14 mouse cellular contexts compared by ENCODE assay signal in genomic region chr15:98606051-98606536, GRCm38 (mm10). TPM values are rescaled to one million over a fixed set of nuclear protein-coding genes. Genes with fewer than 3 reads are reported as not detected.
DNase-seq lines count a peak whose midpoint lies in the region; ATAC-seq and TF ChIP-seq lines count a peak whose summit lies in the region.
"Had no signal": no experiment of that assay in that cellular context is flagged by ENCODE, and none has a peak within 500 bp of the region (broad histone marks: within the 10 kb centered on the region; RNA-seq: fewer than 3 reads in every experiment).

No protein-coding gene starts in this region.

- TF ChIP-seq POLR2A in heart, adult 2 months (IDR thresholded peaks at IDR 0.05; ENCODE audit: insufficient read depth, low read depth, low read length): peak; percentile 83

- peak overlapping the region; percentile 76 for H3K9ac ChIP-seq in heart, adult 2 months (ENCODE audit: low read depth, low read length)
- H3K9ac ChIP-seq in heart, embryonic 14.5 days (ENCODE audit: low read length): peak overlapping the region; percentile 77
- peak overlapping the region; percentile 95 for H3K9ac ChIP-seq in liver, embryonic 16.5 days (ENCODE audit: low read depth, low read length)

- 21% methylated on average over 12 of the region's 12 CpGs for WGBS in heart, adult 2 months
- WGBS in heart, embryonic 14.5 days: 8% methylated on average over 12 of the region's 12 CpGs
- WGBS in liver, embryonic 16.5 days (ENCODE audit: insufficient replicate concordance): 17% methylated on average over 12 of the region's 12 CpGs

- intact Hi-C loops in heart, adult 2 months (cut with DNase I): no loop called here
- intact Hi-C loops in heart, postnatal 25 days (cut with DNase I): no loop called here
- intact Hi-C loops in left cerebral cortex, postnatal 14 days (cut with DNase I): no loop called here

- peak overlapping the region; percentile 90 for H3K4me2 ChIP-seq in heart, embryonic 14.5 days (ENCODE audit: low read length)
- peak overlapping the region; percentile 98 for H3K4me2 ChIP-seq in liver, embryonic 16.5 days (ENCODE audit: low read depth, low read length)

- H3K36me3 ChIP-seq in heart, adult 2 months (ENCODE audit: control insufficient read depth, insufficient read depth, low read length): peaks cover 3% of the 10 kb centered on the region
- H3K36me3 ChIP-seq in heart, embryonic 14.5 days (ENCODE audit: control insufficient read depth, insufficient read depth, low read length): peaks cover 37% of the 10 kb centered on the region
- peaks cover 9% of the 10 kb centered on the region for H3K36me3 ChIP-seq in liver, embryonic 16.5 days (ENCODE audit: control insufficient read depth, insufficient read depth)

- peak; percentile 41 to 75 for DNase-seq in heart, adult 2 months
- DNase-seq in heart, postnatal 25 days (ENCODE audit: low spot score): no peak
- no peak for DNase-seq in adrenal gland, postnatal 14 days
- no peak for DNase-seq in left cerebral cortex, postnatal 14 days (ENCODE audit: low spot score in 2 of 2)
- DNase-seq: kidney, postnatal 14 days; thymus, adult 2 months had no signal

- no peaks in the 10 kb centered on the region for H3K9me3 ChIP-seq in heart, embryonic 14.5 days (ENCODE audit: control insufficient read depth, low read length)
- H3K9me3 ChIP-seq in liver, embryonic 16.5 days (replicated peaks; ENCODE audit: control insufficient read depth, low read length): no peaks in the 10 kb centered on the region
- H3K9me3 ChIP-seq: embryonic facial prominence, embryonic 10.5 days; midbrain, embryonic 10.5 days had no signal

- ATAC-seq in heart, embryonic 14.5 days (ENCODE audit: insufficient number of reproducible peaks, insufficient read depth, low FRiP score, low read depth): no peak
- peak; percentile 77 for ATAC-seq in liver, embryonic 16.5 days (ENCODE audit: low read depth)
- no peak for ATAC-seq in inflammation-experienced regulatory T-cells, adult 6 months

- H3K27me3 ChIP-seq in heart, adult 2 months (ENCODE audit: control insufficient read depth, insufficient read depth, low read length): no peaks in the 10 kb centered on the region
- H3K27me3 ChIP-seq in heart, embryonic 14.5 days (ENCODE audit: control insufficient read depth, insufficient read depth, low read length): no peaks in the 10 kb centered on the region
- H3K27me3 ChIP-seq in liver, embryonic 16.5 days (ENCODE audit: control insufficient read depth, insufficient read depth, low read depth, low read length): no peaks in the 10 kb centered on the region; the same call in 1 of the 2 replicates

- H3K4me3 ChIP-seq in heart, adult 2 months: peak overlapping the region; percentile 49
- H3K4me3 ChIP-seq in brown adipose tissue, adult 24 weeks (ENCODE audit: insufficient read depth, low read depth, low read length): peak overlapping the region; percentile 95
- H3K4me3 ChIP-seq in heart, embryonic 14.5 days (ENCODE audit: control insufficient read depth in 1 of 2, insufficient read depth in 1 of 2, low read depth in 1 of 2, low read length in 2 of 2): peak overlapping the region; percentile 84 to 90
- H3K4me3 ChIP-seq in liver, embryonic 16.5 days (ENCODE audit: low read depth, low read length): peak overlapping the region; percentile 84
- H3K4me3 ChIP-seq: embryonic facial prominence, embryonic 10.5 days had no signal

- TF ChIP-seq CTCF in heart, adult 2 months (IDR thresholded peaks at IDR 0.05): no peak

- peaks cover 9% of the 10 kb centered on the region for H3K4me1 ChIP-seq in heart, adult 2 months (ENCODE audit: control insufficient read depth, insufficient read depth, low read length)
- peaks cover 28% of the 10 kb centered on the region for H3K4me1 ChIP-seq in brown adipose tissue, adult 24 weeks (ENCODE audit: control insufficient read depth, insufficient read depth, insufficient read length, low read length)
- H3K4me1 ChIP-seq in heart, embryonic 14.5 days (ENCODE audit: control insufficient read depth in 2 of 2, insufficient read depth in 2 of 2, low read length in 2 of 2): peaks cover 54 to 66% of the 10 kb centered on the region in 2 experiments
- peaks cover 84% of the 10 kb centered on the region for H3K4me1 ChIP-seq in liver, embryonic 16.5 days (ENCODE audit: control insufficient read depth, low read depth, low read length)

- peak; percentile 94 for TF ChIP-seq EP300 in heart, adult 2 months (IDR thresholded peaks at IDR 0.05; ENCODE audit: insufficient read depth, low read depth, low read length)

- peak overlapping the region; percentile 89 for H3K27ac ChIP-seq in heart, adult 2 months
- peak overlapping the region; percentile 52 for H3K27ac ChIP-seq in brown adipose tissue, adult 24 weeks (replicated peaks; ENCODE audit: low read depth, low read length)
- H3K27ac ChIP-seq in heart, embryonic 14.5 days (replicated peaks in 1 of 2; ENCODE audit: control insufficient read depth in 1 of 2, insufficient read depth in 1 of 2, low read depth in 2 of 2, low read length in 2 of 2): peak overlapping the region; percentile 82 to 98
- H3K27ac ChIP-seq in liver, embryonic 16.5 days (ENCODE audit: low read length): peak overlapping the region; percentile 97
- H3K27ac ChIP-seq: embryonic facial prominence, embryonic 10.5 days; midbrain, embryonic 10.5 days had no signal

- peaks cover 10% of the 10 kb centered on the region for H3K79me2 ChIP-seq in heart, adult 2 months (replicated peaks; ENCODE audit: control insufficient read depth, insufficient read depth, low read length)

RNA-seq across cellular contexts. Expression of gene Adcy6, which starts 3.8 kb away (rescaled TPM):
- 100 to 1,000 TPM; 153 to 220 TPM for total RNA-seq in heart, adult 2 months (2021)
- 136 and 211 TPM in 2 replicates for polyA plus RNA-seq in heart, adult 2 months (2012; rRNA removed)
- 100 to 1,000 TPM; 188 to 238 TPM for total RNA-seq in heart, postnatal 25 days (2021)
- polyA plus RNA-seq in brown adipose tissue, adult 24 weeks (2012; ENCODE audit: insufficient read depth, insufficient read length, missing spikeins): 37.3 and 42.5 TPM in 2 replicates
- 35.2 and 43.7 TPM in 2 replicates for polyA plus RNA-seq in heart, embryonic 14.5 days (2014; fragmentation: Nextera tagmentation; extraction: Ambion mirVana)
- polyA plus RNA-seq in liver, embryonic 16.5 days (2015; fragmentation: Nextera tagmentation; extraction: Ambion mirVana): 6.1 and 8.3 TPM in 2 replicates
- 73.8 and 86.1 TPM in 2 replicates for total RNA-seq in adrenal gland, postnatal 14 days (2021)
- total RNA-seq in left cerebral cortex, postnatal 14 days (2021): 10 to 100 TPM; 47.8 to 50.2 TPM
- under 1 TPM in 2 of 3 experiments, not detected in 1; 0.28 to 0.44 TPM for polyA plus RNA-seq in inflammation-experienced regulatory T-cells, adult 6 months (2017; shearing (Covaris generic))

RNA-seq across cellular contexts. Expression of gene Cacnb3, which starts 24.5 kb away (rescaled TPM):
- total RNA-seq in heart, adult 2 months (2021): 1 to 10 TPM; 2.6 to 2.7 TPM
- polyA plus RNA-seq in heart, adult 2 months (2012; rRNA removed): 6.5 and 7.7 TPM in 2 replicates
- 1 to 10 TPM; 4.1 TPM for total RNA-seq in heart, postnatal 25 days (2021)
- 0.46 and 0.95 TPM in 2 replicates for polyA plus RNA-seq in brown adipose tissue, adult 24 weeks (2012; ENCODE audit: insufficient read depth, insufficient read length, missing spikeins)
- polyA plus RNA-seq in heart, embryonic 14.5 days (2014; fragmentation: Nextera tagmentation; extraction: Ambion mirVana): 6.1 and 6.6 TPM in 2 replicates
- polyA plus RNA-seq in liver, embryonic 16.5 days (2015; fragmentation: Nextera tagmentation; extraction: Ambion mirVana): 0.55 and 0.84 TPM in 2 replicates
- 12.0 and 18.2 TPM in 2 replicates for total RNA-seq in adrenal gland, postnatal 14 days (2021)
- 100 to 1,000 TPM; 217 to 244 TPM for total RNA-seq in left cerebral cortex, postnatal 14 days (2021)
- polyA plus RNA-seq in inflammation-experienced regulatory T-cells, adult 6 months (2017; shearing (Covaris generic)): under 1 TPM in 2 of 3 experiments, not detected in 1; 0.30 to 0.38 TPM
- total RNA-seq: hematopoietic stem cell, adult 5-6 weeks had no signal

RNA-seq across cellular contexts. Expression of gene 4930415O20Rik, which starts 35.3 kb away (rescaled TPM):
- total RNA-seq in heart, adult 2 months (2021): 1 to 10 TPM; 1.6 to 2.1 TPM
- polyA plus RNA-seq in heart, adult 2 months (2012; rRNA removed): not detected in 2 replicates
- 1 to 10 TPM in 1 of 2 experiments, under 1 TPM in 1; 0.68 to 1.0 TPM for total RNA-seq in heart, postnatal 25 days (2021)
- 5.1 and 14.0 TPM in 2 replicates for polyA plus RNA-seq in brown adipose tissue, adult 24 weeks (2012; ENCODE audit: insufficient read depth, insufficient read length, missing spikeins)
- polyA plus RNA-seq in heart, embryonic 14.5 days (2014; fragmentation: Nextera tagmentation; extraction: Ambion mirVana): 0.53 and 0.66 TPM in 2 replicates
- polyA plus RNA-seq in liver, embryonic 16.5 days (2015; fragmentation: Nextera tagmentation; extraction: Ambion mirVana): not detected in 2 replicates
- total RNA-seq in adrenal gland, postnatal 14 days (2021): 1.1 TPM in 1 of 2 replicates, not detected in the other
- total RNA-seq in left cerebral cortex, postnatal 14 days (2021): not detected
- not detected for polyA plus RNA-seq in inflammation-experienced regulatory T-cells, adult 6 months (2017; shearing (Covaris generic))
- total RNA-seq: hematopoietic stem cell, adult 5-6 weeks; left cerebral cortex, postnatal 10 days had no signal
- polyA plus RNA-seq: embryonic facial prominence, embryonic 10.5 days; midbrain, embryonic 10.5 days had no signal

RNA-seq across cellular contexts. Expression of gene Ccnt1, which starts 35.4 kb away (rescaled TPM):
- 10 to 100 TPM; 26.8 to 27.6 TPM for total RNA-seq in heart, adult 2 months (2021)
- 9.3 and 15.4 TPM in 2 replicates for polyA plus RNA-seq in heart, adult 2 months (2012; rRNA removed)
- 10 to 100 TPM; 31.0 to 31.9 TPM for total RNA-seq in heart, postnatal 25 days (2021)
- polyA plus RNA-seq in brown adipose tissue, adult 24 weeks (2012; ENCODE audit: insufficient read depth, insufficient read length, missing spikeins): 16.4 and 18.1 TPM in 2 replicates
- 34.0 and 39.2 TPM in 2 replicates for polyA plus RNA-seq in heart, embryonic 14.5 days (2014; fragmentation: Nextera tagmentation; extraction: Ambion mirVana)
- polyA plus RNA-seq in liver, embryonic 16.5 days (2015; fragmentation: Nextera tagmentation; extraction: Ambion mirVana): 24.3 and 25.9 TPM in 2 replicates
- 57.0 and 57.3 TPM in 2 replicates for total RNA-seq in adrenal gland, postnatal 14 days (2021)
- total RNA-seq in left cerebral cortex, postnatal 14 days (2021): 10 to 100 TPM; 40.5 to 45.3 TPM
- 10 to 100 TPM; 69.3 to 99.2 (median 86.3) TPM for polyA plus RNA-seq in inflammation-experienced regulatory T-cells, adult 6 months (2017; shearing (Covaris generic))

RNA-seq across cellular contexts. Expression of gene Ddx23, which starts 56.6 kb away (rescaled TPM):
- 10 to 100 TPM; 47.9 to 55.4 TPM for total RNA-seq in heart, adult 2 months (2021)
- 18.9 and 30.7 TPM in 2 replicates for polyA plus RNA-seq in heart, adult 2 months (2012; rRNA removed)
- 10 to 100 TPM; 43.5 to 52.8 TPM for total RNA-seq in heart, postnatal 25 days (2021)
- polyA plus RNA-seq in brown adipose tissue, adult 24 weeks (2012; ENCODE audit: insufficient read depth, insufficient read length, missing spikeins): 28.1 and 50.7 TPM in 2 replicates
- polyA plus RNA-seq in heart, embryonic 14.5 days (2014; fragmentation: Nextera tagmentation; extraction: Ambion mirVana): 16.9 and 18.2 TPM in 2 replicates
- 9.0 and 10.0 TPM in 2 replicates for polyA plus RNA-seq in liver, embryonic 16.5 days (2015; fragmentation: Nextera tagmentation; extraction: Ambion mirVana)
- 85.2 and 87.5 TPM in 2 replicates for total RNA-seq in adrenal gland, postnatal 14 days (2021)
- 10 to 100 TPM; 56.0 to 57.6 TPM for total RNA-seq in left cerebral cortex, postnatal 14 days (2021)
- polyA plus RNA-seq in inflammation-experienced regulatory T-cells, adult 6 months (2017; shearing (Covaris generic)): 10 to 100 TPM; 15.4 to 37.0 (median 37.0) TPM

Comparison
In these comparisons a context has a peak if more than half of its experiments do, and no peak if none do; other contexts are left out.
1. DNase-seq: peak in heart, adult 2 months (2 of 2); none in heart, postnatal 25 days (single experiment), adrenal gland, postnatal 14 days (single experiment) and left cerebral cortex, postnatal 14 days (0 of 2).
2. Peak in every context shown above with its lines, with median percentiles within 50 percentile points of each other: H3K27ac ChIP-seq, H3K4me3 ChIP-seq and H3K9ac ChIP-seq.